In the genomic region with DNA sequence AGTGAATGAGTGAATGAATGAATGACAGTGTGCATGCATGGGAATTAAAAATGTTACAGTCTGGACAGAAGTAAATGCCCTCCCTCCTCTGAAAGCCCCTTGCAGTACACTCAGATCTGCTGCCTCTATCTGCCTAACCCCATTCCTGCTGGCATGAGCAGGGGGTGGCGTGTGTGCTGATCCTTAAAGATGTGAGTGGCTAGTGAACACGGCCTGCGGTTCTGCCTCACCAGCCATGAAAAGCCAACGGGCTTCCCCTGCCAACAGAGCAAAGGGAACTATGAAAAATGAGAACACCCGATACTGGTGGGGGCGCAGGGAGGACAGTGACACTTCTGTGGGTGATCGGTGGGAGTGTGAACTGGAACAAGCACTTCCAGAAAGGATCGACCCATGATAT, we compare ENCODE assay signal across 16 mouse cellular contexts. TPM values are rescaled to one million over a fixed set of nuclear protein-coding genes. Genes with fewer than 3 reads are reported as not detected.
DNase-seq lines count a peak whose midpoint lies in the region; ATAC-seq lines count a peak whose summit lies in the region.
"Had no signal": no experiment of that assay in that cellular context is flagged by ENCODE, and none has a peak within 500 bp of the region (broad histone marks: within the 10 kb centered on the region; RNA-seq: fewer than 3 reads in every experiment).

No protein-coding gene starts in this region.

- no peak overlapping the region for H3K4me2 ChIP-seq in hindbrain, embryonic 13.5 days
- H3K4me2 ChIP-seq in hindbrain, embryonic 12.5 days (replicated peaks): no peak overlapping the region
- H3K4me2 ChIP-seq in limb, embryonic 11.5 days (ENCODE audit: low read depth, severe bottlenecking): no peak overlapping the region
- no peak overlapping the region for H3K4me2 ChIP-seq in limb, embryonic 13.5 days (replicated peaks)
- H3K4me2 ChIP-seq: heart, embryonic 15.5 days had no signal

- no peak overlapping the region for H3K4me3 ChIP-seq in hindbrain, embryonic 13.5 days
- H3K4me3 ChIP-seq in hindbrain, embryonic 12.5 days: no peak overlapping the region
- H3K4me3 ChIP-seq in limb, embryonic 11.5 days (ENCODE audit: low read depth, low read length): no peak overlapping the region
- no peak overlapping the region for H3K4me3 ChIP-seq in limb, embryonic 10.5 days
- H3K4me3 ChIP-seq in limb, embryonic 13.5 days: no peak overlapping the region
- H3K4me3 ChIP-seq: heart, adult 2 months; heart, embryonic 15.5 days had no signal

- H3K9me3 ChIP-seq in hindbrain, embryonic 13.5 days: no peaks in the 10 kb centered on the region
- H3K9me3 ChIP-seq in hindbrain, embryonic 12.5 days (replicated peaks): no peaks in the 10 kb centered on the region
- no peaks in the 10 kb centered on the region for H3K9me3 ChIP-seq in limb, embryonic 11.5 days (ENCODE audit: control insufficient read depth, low read length)
- no peaks in the 10 kb centered on the region for H3K9me3 ChIP-seq in limb, embryonic 10.5 days (replicated peaks)
- H3K9me3 ChIP-seq in limb, embryonic 13.5 days: no peaks in the 10 kb centered on the region
- H3K9me3 ChIP-seq: heart, embryonic 15.5 days had no signal

- ATAC-seq in hindbrain, embryonic 13.5 days (ENCODE audit: low FRiP score): no peak
- ATAC-seq in hindbrain, embryonic 12.5 days (ENCODE audit: low FRiP score): no peak
- no peak for ATAC-seq in limb, embryonic 11.5 days (ENCODE audit: insufficient number of reproducible peaks, low FRiP score, low TSS enrichment, low read depth)
- no peak for ATAC-seq in limb, embryonic 13.5 days (ENCODE audit: low FRiP score, low read depth)

- peaks cover 16% of the 10 kb centered on the region; the same call in 1 of the 2 replicates for H3K36me3 ChIP-seq in hindbrain, embryonic 13.5 days
- H3K36me3 ChIP-seq in hindbrain, embryonic 12.5 days: peaks cover 11% of the 10 kb centered on the region
- H3K36me3 ChIP-seq in limb, embryonic 11.5 days (ENCODE audit: control insufficient read depth, insufficient read depth, low read length): 0 out of 2 replicates have a peak, but pooled peaks cover 2% of the 10 kb centered on the region
- H3K36me3 ChIP-seq in limb, embryonic 10.5 days: peaks cover 65% of the 10 kb centered on the region
- peaks cover 42% of the 10 kb centered on the region for H3K36me3 ChIP-seq in limb, embryonic 13.5 days
- H3K36me3 ChIP-seq: heart, embryonic 15.5 days had no signal

- H3K27ac ChIP-seq in hindbrain, embryonic 13.5 days: peak overlapping the region; percentile 31; the same call in 1 of the 2 replicates
- no peak overlapping the region for H3K27ac ChIP-seq in hindbrain, embryonic 12.5 days
- peak overlapping the region; percentile 14; the same call in 1 of the 2 replicates for H3K27ac ChIP-seq in limb, embryonic 11.5 days (replicated peaks; ENCODE audit: low read depth, low read length)
- H3K27ac ChIP-seq in limb, embryonic 10.5 days: no peak overlapping the region
- peak overlapping the region; percentile 15; the same call in 1 of the 2 replicates for H3K27ac ChIP-seq in limb, embryonic 13.5 days
- H3K27ac ChIP-seq: heart, adult 2 months; heart, embryonic 15.5 days had no signal

- H3K9ac ChIP-seq in hindbrain, embryonic 13.5 days: peak overlapping the region; percentile 15; the same call in 1 of the 2 replicates
- no peak overlapping the region for H3K9ac ChIP-seq in hindbrain, embryonic 12.5 days
- no peak overlapping the region for H3K9ac ChIP-seq in limb, embryonic 11.5 days (ENCODE audit: low read length)
- H3K9ac ChIP-seq in limb, embryonic 13.5 days: no peak overlapping the region
- H3K9ac ChIP-seq: heart, embryonic 15.5 days had no signal

- 54% methylated on average over 8 of the region's 8 CpGs for WGBS in hindbrain, embryonic 13.5 days
- 49% methylated on average over 8 of the region's 8 CpGs for WGBS in hindbrain, embryonic 12.5 days
- WGBS in limb, embryonic 11.5 days: 86% methylated on average over 8 of the region's 8 CpGs
- 91% methylated on average over 8 of the region's 8 CpGs for WGBS in limb, embryonic 10.5 days
- WGBS in limb, embryonic 13.5 days: 74% methylated on average over 8 of the region's 8 CpGs

- H3K4me1 ChIP-seq in hindbrain, embryonic 13.5 days (replicated peaks): peaks cover 79% of the 10 kb centered on the region
- H3K4me1 ChIP-seq in hindbrain, embryonic 12.5 days: peaks cover 65% of the 10 kb centered on the region
- peaks cover 26% of the 10 kb centered on the region for H3K4me1 ChIP-seq in limb, embryonic 11.5 days (ENCODE audit: control insufficient read depth, insufficient read depth, low read length)
- peaks cover 79% of the 10 kb centered on the region for H3K4me1 ChIP-seq in limb, embryonic 10.5 days
- peaks cover 65% of the 10 kb centered on the region for H3K4me1 ChIP-seq in limb, embryonic 13.5 days

- DNase-seq in limb, embryonic 11.5 days (ENCODE audit: low spot score): no peak
- no peak for DNase-seq in limb, embryonic 10.5 days (ENCODE audit: low spot score)
- DNase-seq in B cell, adult 2 months: peak; percentile 26 to 33
- no peak for DNase-seq in spleen, postnatal 10 days (ENCODE audit: low spot score in 2 of 2)
- DNase-seq: adrenal gland, postnatal 36 days; cerebellum, adult 2 months; gastrocnemius, postnatal 14 days; heart, adult 2 months; lung, adult 2 months; lung, postnatal 36 days; right cerebral cortex, postnatal 4 days; thymus, postnatal 36 days had no signal

- no peaks in the 10 kb centered on the region for H3K27me3 ChIP-seq in hindbrain, embryonic 13.5 days
- H3K27me3 ChIP-seq in hindbrain, embryonic 12.5 days: no peaks in the 10 kb centered on the region
- no peaks in the 10 kb centered on the region for H3K27me3 ChIP-seq in limb, embryonic 11.5 days (ENCODE audit: control insufficient read depth, insufficient read depth, low read length)
- no peaks in the 10 kb centered on the region for H3K27me3 ChIP-seq in limb, embryonic 10.5 days (ENCODE audit: low read depth, poor library complexity, severe bottlenecking)
- no peaks in the 10 kb centered on the region for H3K27me3 ChIP-seq in limb, embryonic 13.5 days
- H3K27me3 ChIP-seq: heart, embryonic 15.5 days had no signal

RNA-seq across cellular contexts. Expression of a gene that starts 9.1 kb away (rescaled TPM):
- polyA plus RNA-seq in hindbrain, embryonic 13.5 days (2015; fragmentation: Nextera tagmentation; extraction: Ambion mirVana): 36.9 and 39.0 TPM in 2 replicates
- polyA plus RNA-seq in hindbrain, embryonic 12.5 days (2016; fragmentation: Nextera tagmentation; extraction: Ambion mirVana): 44.3 and 44.7 TPM in 2 replicates
- 44.7 TPM in 2 replicates for polyA plus RNA-seq in limb, embryonic 11.5 days (2014; fragmentation: Nextera tagmentation; extraction: Ambion mirVana)
- polyA plus RNA-seq in limb, embryonic 10.5 days (2016; fragmentation: Nextera tagmentation; extraction: Ambion mirVana): 41.4 and 48.6 TPM in 2 replicates
- 48.9 and 50.3 TPM in 2 replicates for polyA plus RNA-seq in limb, embryonic 13.5 days (2015; fragmentation: Nextera tagmentation; extraction: Ambion mirVana)

RNA-seq across cellular contexts. Expression of a gene that starts 41.6 kb away (rescaled TPM):
- polyA plus RNA-seq in hindbrain, embryonic 13.5 days (2015; fragmentation: Nextera tagmentation; extraction: Ambion mirVana): 0.38 and 0.53 TPM in 2 replicates
- polyA plus RNA-seq in hindbrain, embryonic 12.5 days (2016; fragmentation: Nextera tagmentation; extraction: Ambion mirVana): 0.50 and 0.79 TPM in 2 replicates
- polyA plus RNA-seq in limb, embryonic 11.5 days (2014; fragmentation: Nextera tagmentation; extraction: Ambion mirVana): 0.06 and 0.28 TPM in 2 replicates
- polyA plus RNA-seq in limb, embryonic 10.5 days (2016; fragmentation: Nextera tagmentation; extraction: Ambion mirVana): 0.10 TPM in 1 of 2 replicates, not detected in the other
- 0.09 and 0.15 TPM in 2 replicates for polyA plus RNA-seq in limb, embryonic 13.5 days (2015; fragmentation: Nextera tagmentation; extraction: Ambion mirVana)
- polyA plus RNA-seq: heart, embryonic 15.5 days had no signal

Comparison
In these comparisons a context has a peak if more than half of its experiments do, and no peak if none do; other contexts are left out.
1. H3K27ac ChIP-seq: peak in hindbrain, embryonic 13.5 days (single experiment), limb, embryonic 11.5 days (single experiment) and limb, embryonic 13.5 days (single experiment); none in hindbrain, embryonic 12.5 days (single experiment) and limb, embryonic 10.5 days (single experiment).
2. DNase-seq: peak in B cell, adult 2 months (2 of 2); none in limb, embryonic 11.5 days (single experiment), limb, embryonic 10.5 days (single experiment) and spleen, postnatal 10 days (0 of 2).